Mouse (Mus musculus): ENCODE measurements around the gene Slc45a1. TPM values are rescaled to one million over a fixed set of nuclear protein-coding genes. Genes with fewer than 3 reads are reported as not detected.

The Slc45a1 gene
- polyA plus RNA-seq, 1 experiment, result 0.42 TPM

DNA sequence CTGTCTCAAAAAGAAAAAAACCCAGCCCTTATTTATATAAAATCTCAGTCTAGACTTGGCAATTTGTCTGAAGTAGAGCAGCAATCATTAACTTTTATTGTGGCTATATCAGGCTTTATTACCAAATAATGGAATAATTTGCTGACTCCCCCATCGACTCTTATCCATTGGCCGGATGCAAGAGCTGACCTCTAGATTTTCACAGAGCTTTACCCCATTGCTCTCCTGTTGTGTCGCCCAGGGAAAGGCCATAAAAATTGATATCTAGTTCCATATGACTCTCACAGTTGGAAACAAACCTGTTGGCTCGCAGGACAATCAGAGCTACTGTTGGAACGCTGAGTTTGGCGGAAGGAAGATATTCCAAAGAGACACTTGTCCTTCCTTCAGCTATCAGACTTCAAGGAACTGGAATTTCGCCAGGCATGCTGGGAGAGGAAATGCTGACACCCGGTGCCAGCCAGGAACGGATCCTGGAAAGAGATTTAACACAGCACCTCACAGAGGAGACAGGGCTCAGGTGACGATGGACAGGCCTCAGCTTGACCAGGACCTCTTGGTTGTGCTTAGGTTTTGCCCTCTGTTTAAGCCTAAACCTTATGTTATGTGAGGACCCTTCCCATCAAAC, 35.3 kb upstream of the Slc45a1 start:
- H3K4me1 ChIP-seq (ENCODE audit: control insufficient read depth, insufficient read depth, low read length), result 0 out of 2 replicates have a peak, but pooled peaks cover 3% of the 10 kb centered on the region
- H3K27ac ChIP-seq (ENCODE audit: control insufficient read depth, insufficient read depth, low read depth, low read length), result no peak overlapping the region
- H3K27me3 ChIP-seq (ENCODE audit: control insufficient read depth, insufficient read depth, low read length), result no peaks in the 10 kb centered on the region
- H3K4me3 ChIP-seq (ENCODE audit: control insufficient read depth, low read depth, low read length), result no peak overlapping the region
- H3K36me3 ChIP-seq (ENCODE audit: control insufficient read depth, insufficient read depth, low read length), result no peaks in the 10 kb centered on the region
- TF ChIP-seq POLR2A (IDR thresholded peaks at IDR 0.05; ENCODE audit: control insufficient read depth, low read depth, low read length), result no peak

DNA sequence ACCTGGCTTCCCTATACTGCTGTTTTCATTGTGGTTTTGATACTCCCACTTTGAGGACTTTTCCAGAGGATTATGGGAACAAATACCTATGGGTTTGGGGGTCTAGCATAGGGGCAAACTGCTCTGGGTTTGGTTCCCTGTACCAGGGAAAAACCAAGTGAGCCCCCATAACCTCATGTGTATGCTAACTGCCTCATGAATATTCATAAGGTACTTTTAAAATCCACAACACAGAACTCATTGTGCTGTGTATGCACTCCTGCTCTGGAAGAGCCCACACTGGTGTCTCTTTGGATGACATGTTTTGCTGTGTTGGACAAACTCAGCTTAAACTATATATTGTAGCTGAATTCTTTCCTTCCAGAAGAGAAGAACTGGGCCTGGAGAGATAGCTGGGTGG, 34.6 kb upstream of the Slc45a1 start:
- Histone ChIP-seq H3K27ac (ENCODE audit: control insufficient read depth, insufficient read depth, low read depth, low read length) (no peak overlapping the region), H3K36me3 (ENCODE audit: control insufficient read depth, insufficient read depth, low read length) (no peaks in the 10 kb centered on the region), H3K4me1 (ENCODE audit: control insufficient read depth, insufficient read depth, low read length) (0 out of 2 replicates have a peak, but pooled peaks cover 3% of the 10 kb centered on the region), H3K27me3 (ENCODE audit: control insufficient read depth, insufficient read depth, low read length) (no peaks in the 10 kb centered on the region), H3K4me3 (ENCODE audit: control insufficient read depth, low read depth, low read length) (no peak overlapping the region)
- TF ChIP-seq CTCF (IDR thresholded peaks at IDR 0.05; ENCODE audit: control insufficient read depth, insufficient read depth, insufficient replicate concordance, low read depth, low read length) (no peak), POLR2A (IDR thresholded peaks at IDR 0.05; ENCODE audit: control insufficient read depth, low read depth, low read length) (no peak)

DNA sequence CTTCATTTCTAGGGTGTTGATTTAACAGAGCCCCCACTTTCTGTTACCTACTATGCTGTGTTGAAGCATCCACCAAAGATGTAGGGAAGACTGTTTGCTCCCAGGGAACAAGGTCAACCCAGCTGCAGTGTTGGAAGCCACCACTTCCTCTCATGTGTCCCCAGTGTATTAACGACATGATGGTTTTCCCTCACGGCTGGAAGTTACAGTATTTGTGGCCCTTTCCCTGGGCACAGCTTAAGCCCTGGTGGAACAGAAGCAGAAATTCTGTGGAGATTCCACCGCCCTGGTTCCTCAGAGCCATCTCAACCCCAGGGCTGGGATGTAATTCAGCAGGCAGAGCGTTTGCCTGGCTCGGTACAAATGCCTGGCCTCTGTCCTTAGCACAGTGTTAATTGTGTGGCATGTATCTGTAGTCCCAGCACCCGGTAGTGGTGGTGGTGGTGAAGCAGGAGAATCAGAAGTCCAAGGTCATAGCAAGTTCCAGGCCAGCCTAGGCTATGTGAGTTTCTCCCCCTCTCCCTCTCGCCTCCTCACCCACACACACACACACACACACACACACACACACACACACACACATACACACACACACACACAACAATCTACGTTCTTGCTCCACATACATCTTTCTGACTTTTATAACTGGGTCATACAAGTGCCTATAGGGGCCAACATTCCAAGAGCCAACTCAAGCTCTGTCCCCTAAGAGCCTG, 34.0 kb upstream of the Slc45a1 start:
- H3K27ac ChIP-seq (ENCODE audit: control insufficient read depth, insufficient read depth, low read depth, low read length), result no peak overlapping the region
- H3K4me1 ChIP-seq (ENCODE audit: control insufficient read depth, insufficient read depth, low read length), result 0 out of 2 replicates have a peak, but pooled peaks cover 3% of the 10 kb centered on the region
- no peaks in the 10 kb centered on the region for H3K36me3 ChIP-seq (ENCODE audit: control insufficient read depth, insufficient read depth, low read length)
- H3K4me3 ChIP-seq (ENCODE audit: control insufficient read depth, low read depth, low read length), result no peak overlapping the region
- no peaks in the 10 kb centered on the region for H3K27me3 ChIP-seq (ENCODE audit: control insufficient read depth, insufficient read depth, low read length)
- TF ChIP-seq CTCF (IDR thresholded peaks at IDR 0.05; ENCODE audit: control insufficient read depth, insufficient read depth, insufficient replicate concordance, low read depth, low read length) (no peak), POLR2A (IDR thresholded peaks at IDR 0.05; ENCODE audit: control insufficient read depth, low read depth, low read length) (no peak)

DNA sequence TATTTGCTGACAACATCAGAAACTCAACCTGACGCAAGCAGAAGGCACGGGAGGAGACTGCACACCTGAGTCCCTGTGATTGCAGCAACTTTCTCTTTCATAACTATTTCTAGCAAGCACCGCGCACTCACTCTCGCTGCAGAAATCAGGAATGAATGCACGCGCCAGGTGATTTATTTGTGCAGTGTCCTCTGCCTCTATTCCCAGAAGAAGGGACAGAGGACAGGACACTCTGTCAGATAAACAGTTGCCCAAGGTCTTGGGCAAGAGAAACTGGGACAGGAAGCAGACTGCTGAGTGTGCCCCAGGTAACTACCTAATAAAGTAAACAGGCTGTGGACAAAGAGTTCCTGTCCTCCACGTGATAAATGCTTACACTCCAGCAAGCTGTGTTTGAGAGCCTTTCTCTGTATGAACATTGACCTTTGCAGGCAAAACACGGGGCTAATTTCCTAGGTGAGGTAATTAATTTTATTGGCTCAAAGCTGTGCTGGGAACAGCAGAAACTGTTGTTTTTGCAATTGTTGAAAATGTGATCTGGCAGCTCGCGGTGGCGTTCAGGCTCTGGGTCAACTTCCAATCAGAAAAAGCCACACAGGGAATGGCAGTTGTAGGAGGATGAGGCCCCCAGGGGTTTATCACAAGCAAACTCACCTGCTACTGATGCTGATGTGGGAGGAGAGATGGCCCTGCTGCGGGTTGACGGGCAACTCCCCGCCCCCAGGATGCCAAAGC, 33.2 kb upstream of the Slc45a1 start:
- no peaks in the 10 kb centered on the region for H3K36me3 ChIP-seq (ENCODE audit: control insufficient read depth, insufficient read depth, low read length)
- H3K4me1 ChIP-seq (ENCODE audit: control insufficient read depth, insufficient read depth, low read length), result 0 out of 2 replicates have a peak, but pooled peaks cover 3% of the 10 kb centered on the region
- TF ChIP-seq POLR2A (IDR thresholded peaks at IDR 0.05; ENCODE audit: control insufficient read depth, low read depth, low read length) (no peak), CTCF (IDR thresholded peaks at IDR 0.05; ENCODE audit: control insufficient read depth, insufficient read depth, insufficient replicate concordance, low read depth, low read length) (no peak)
- H3K27me3 ChIP-seq (ENCODE audit: control insufficient read depth, insufficient read depth, low read length), result no peaks in the 10 kb centered on the region
- no peak overlapping the region for H3K4me3 ChIP-seq (ENCODE audit: control insufficient read depth, low read depth, low read length)
- H3K27ac ChIP-seq (ENCODE audit: control insufficient read depth, insufficient read depth, low read depth, low read length), result no peak overlapping the region

DNA sequence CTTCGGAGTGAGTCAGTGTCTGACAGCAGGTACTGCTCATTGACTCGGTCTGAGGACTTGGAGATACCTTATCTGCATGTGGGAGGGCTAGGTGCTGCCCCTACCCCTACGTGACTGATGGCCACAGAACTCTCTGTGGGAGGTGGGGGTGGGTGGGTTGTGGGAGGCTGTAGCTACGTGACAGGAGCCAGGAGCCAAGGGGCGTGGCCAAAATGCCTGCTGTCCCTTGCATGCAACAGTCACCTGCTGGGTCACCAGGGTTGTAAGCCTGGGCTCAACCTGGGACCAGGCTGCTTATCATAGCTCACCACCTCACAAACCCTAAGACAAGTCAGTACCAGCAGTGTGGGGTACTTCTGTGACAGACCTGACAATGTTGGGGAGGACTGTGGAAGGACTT, 28.4 kb upstream of the Slc45a1 start:
- Histone ChIP-seq H3K27ac (ENCODE audit: control insufficient read depth, insufficient read depth, low read depth, low read length) (no peak overlapping the region), H3K4me1 (ENCODE audit: control insufficient read depth, insufficient read depth, low read length) (peaks cover 12% of the 10 kb centered on the region), H3K27me3 (ENCODE audit: control insufficient read depth, insufficient read depth, low read length) (no peaks in the 10 kb centered on the region), H3K4me3 (ENCODE audit: control insufficient read depth, low read depth, low read length) (peak overlapping the region; percentile 74), H3K36me3 (ENCODE audit: control insufficient read depth, insufficient read depth, low read length) (no peaks in the 10 kb centered on the region)
- TF ChIP-seq POLR2A (IDR thresholded peaks at IDR 0.05; ENCODE audit: control insufficient read depth, low read depth, low read length) (peak; percentile 14; the same call in 1 of the 2 replicates), CTCF (IDR thresholded peaks at IDR 0.05; ENCODE audit: control insufficient read depth, insufficient read depth, insufficient replicate concordance, low read depth, low read length) (no peak)

DNA sequence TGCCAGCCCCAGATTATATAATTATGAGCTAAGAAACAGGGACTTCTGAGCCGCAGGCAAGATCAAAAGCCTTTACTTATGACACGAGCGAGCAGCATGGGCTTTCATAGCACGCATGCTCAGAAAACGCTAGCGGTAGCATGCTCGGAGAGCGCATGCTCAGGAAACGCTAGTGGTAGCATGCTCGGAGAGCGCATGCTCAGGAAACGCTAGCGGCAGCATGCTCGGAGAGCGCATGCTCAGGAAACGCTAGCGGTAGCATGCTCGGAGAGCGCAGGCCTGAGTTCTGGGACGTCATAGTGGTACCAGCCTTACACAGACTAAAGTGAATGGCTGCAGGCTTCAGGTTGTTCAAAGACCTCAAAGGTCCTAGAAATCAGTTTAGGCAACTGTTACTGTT, 26.8 kb upstream of the Slc45a1 start:
- Histone ChIP-seq H3K36me3 (ENCODE audit: control insufficient read depth, insufficient read depth, low read length) (no peaks in the 10 kb centered on the region), H3K4me1 (ENCODE audit: control insufficient read depth, insufficient read depth, low read length) (peaks cover 12% of the 10 kb centered on the region), H3K27me3 (ENCODE audit: control insufficient read depth, insufficient read depth, low read length) (no peaks in the 10 kb centered on the region), H3K4me3 (ENCODE audit: control insufficient read depth, low read depth, low read length) (peak overlapping the region; percentile 86), H3K27ac (ENCODE audit: control insufficient read depth, insufficient read depth, low read depth, low read length) (peak overlapping the region; percentile 78)
- TF ChIP-seq CTCF (IDR thresholded peaks at IDR 0.05; ENCODE audit: control insufficient read depth, insufficient read depth, insufficient replicate concordance, low read depth, low read length), result 0 out of 2 replicates have a peak, but pooled peaks have one; percentile 3
- TF ChIP-seq POLR2A (IDR thresholded peaks at IDR 0.05; ENCODE audit: control insufficient read depth, low read depth, low read length), result peak; percentile 50; the same call in 1 of the 2 replicates

DNA sequence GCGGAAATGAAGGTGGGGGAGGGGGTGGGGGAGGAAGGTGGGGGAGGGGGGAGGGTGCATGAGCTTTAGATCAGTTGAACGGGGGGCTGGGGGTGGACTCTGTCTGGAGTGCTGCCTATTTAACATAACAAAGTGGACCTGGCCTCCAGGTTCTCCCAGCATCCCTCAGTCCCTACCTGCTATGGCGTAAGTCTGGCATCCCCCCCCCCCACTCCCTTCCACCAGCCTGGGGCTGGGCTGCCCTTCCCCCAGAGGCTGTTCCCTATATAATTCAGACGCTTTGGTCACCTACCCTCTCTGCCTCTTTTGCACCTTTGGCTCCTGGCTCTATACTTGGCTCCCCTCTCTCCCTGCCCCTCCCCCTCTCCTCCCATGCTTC, 25.9 kb upstream of the Slc45a1 start:
- Histone ChIP-seq H3K4me3 (ENCODE audit: control insufficient read depth, low read depth, low read length) (peak overlapping the region; percentile 86), H3K27me3 (ENCODE audit: control insufficient read depth, insufficient read depth, low read length) (no peaks in the 10 kb centered on the region), H3K27ac (ENCODE audit: control insufficient read depth, insufficient read depth, low read depth, low read length) (no peak overlapping the region), H3K4me1 (ENCODE audit: control insufficient read depth, insufficient read depth, low read length) (peaks cover 12% of the 10 kb centered on the region), H3K36me3 (ENCODE audit: control insufficient read depth, insufficient read depth, low read length) (no peaks in the 10 kb centered on the region)
- TF ChIP-seq POLR2A (IDR thresholded peaks at IDR 0.05; ENCODE audit: control insufficient read depth, low read depth, low read length) (no peak), CTCF (IDR thresholded peaks at IDR 0.05; ENCODE audit: control insufficient read depth, insufficient read depth, insufficient replicate concordance, low read depth, low read length) (no peak)
